Mouse (Mus musculus) cerebellum, adult 2 months (tissue): ENCODE measurements around the gene Slc22a30.
"Not testable (repeated sequence)": the region's sequence is repeated elsewhere in the genome, so short reads cannot be mapped to it uniquely, and the experiment has no call there.

Source experiments
- CTCF ChIP-seq: fragments of 200-500 bp; IDR thresholded peaks from 2 replicates; pipeline ENCODE4 v1.5.1; 2011; ENCODE audit warnings: low read depth, mild to moderate bottlenecking, control low read depth, low read length, moderate library complexity, borderline replicate concordance; ENCODE audit not compliant: insufficient read depth
- POLR2A ChIP-seq: fragments of 200-500 bp; IDR thresholded peaks from 2 replicates; pipeline ENCODE4 v1.6.1; 2011; ENCODE audit warnings: low read length, control low read depth, borderline replicate concordance; ENCODE audit not compliant: insufficient read depth

GRCm38 (mm10) chr19:8405011-8405410 lies at the start of gene Slc22a30:
- not testable (repeated sequence) for TF ChIP-seq CTCF, POLR2A
